Mouse (Mus musculus): ENCODE measurements around the gene Bcas1. TPM values are rescaled to one million over a fixed set of nuclear protein-coding genes. Genes with fewer than 3 reads are reported as not detected.
A peak's percentile ranks its signal among the peaks of the same experiment; 100 is the strongest.

Gene Bcas1
- polyA plus RNA-seq, 1 experiment, result 0.32 TPM

DNA sequence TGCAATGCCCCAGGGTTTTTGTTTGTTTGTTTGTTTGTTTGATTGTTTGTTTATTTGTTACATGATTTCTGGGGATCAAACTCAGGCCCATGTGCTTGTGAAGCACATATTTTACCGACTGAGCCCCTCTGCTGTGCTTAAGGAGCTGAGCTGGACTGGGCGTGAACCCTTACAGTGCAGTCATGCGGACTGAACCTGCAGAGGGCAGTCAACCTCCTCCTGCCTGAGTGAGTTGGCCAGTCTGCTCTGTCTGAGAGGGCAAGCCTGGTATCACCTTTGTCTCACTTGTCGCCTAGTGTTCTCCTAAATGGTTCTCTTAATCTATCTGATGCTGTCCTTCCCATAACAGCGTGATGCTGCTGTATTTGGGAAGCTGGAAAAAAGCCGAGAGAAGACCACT is 4.5 kb upstream of the Bcas1 start:
- Histone ChIP-seq H3K36me3 (ENCODE audit: control insufficient read depth, insufficient read depth, low read length) (no peaks in the 10 kb centered on the region), H3K4me3 (ENCODE audit: control insufficient read depth, insufficient read depth, low read length) (no peak overlapping the region), H3K27ac (ENCODE audit: control insufficient read depth, insufficient read depth, low read length) (no peak overlapping the region), H3K4me1 (replicated peaks; ENCODE audit: control insufficient read depth, insufficient read depth, low read length) (no peaks in the 10 kb centered on the region), H3K27me3 (ENCODE audit: control insufficient read depth, insufficient read depth, low read length) (no peaks in the 10 kb centered on the region)
- DNase-seq, result no peak
- WGBS, result 90% methylated on average over 6 of the region's 6 CpGs
- no peak for TF ChIP-seq CTCF (IDR thresholded peaks at IDR 0.05; ENCODE audit: borderline replicate concordance, control insufficient read depth, extremely low read depth, insufficient read depth, low read length, poor library complexity)
- no peak for TF ChIP-seq POLR2A (IDR thresholded peaks at IDR 0.05; ENCODE audit: control insufficient read depth, extremely low read depth, insufficient read depth, low read length, poor library complexity)

DNA sequence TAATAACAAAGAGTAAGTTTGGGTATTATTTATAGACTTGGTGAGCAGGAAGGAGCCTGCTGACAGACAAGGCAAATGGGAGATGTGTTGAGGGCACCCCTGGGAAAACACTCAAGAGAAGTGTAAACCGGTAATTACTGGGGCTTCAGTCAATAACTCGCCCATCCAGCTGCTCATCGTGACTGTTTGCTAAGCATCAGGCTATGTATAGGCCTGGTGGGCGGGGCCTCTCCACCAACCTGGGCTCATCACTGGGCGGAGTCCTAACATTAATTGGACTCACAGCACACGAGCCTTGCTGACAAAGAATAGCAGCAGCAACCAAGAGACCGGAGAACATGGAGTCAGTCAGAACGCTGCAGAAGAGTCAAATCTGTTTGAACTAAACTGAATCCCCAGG is 1.3 kb upstream of the Bcas1 start:
- no peak overlapping the region for H3K27ac ChIP-seq (ENCODE audit: control insufficient read depth, insufficient read depth, low read length)
- WGBS, result 89% methylated on average over 8 of the region's 8 CpGs
- DNase-seq, result no peak
- H3K27me3 ChIP-seq (ENCODE audit: control insufficient read depth, insufficient read depth, low read length), result no peaks in the 10 kb centered on the region
- TF ChIP-seq POLR2A (IDR thresholded peaks at IDR 0.05; ENCODE audit: control insufficient read depth, extremely low read depth, insufficient read depth, low read length, poor library complexity), result no peak
- TF ChIP-seq CTCF (IDR thresholded peaks at IDR 0.05; ENCODE audit: borderline replicate concordance, control insufficient read depth, extremely low read depth, insufficient read depth, low read length, poor library complexity), result no peak
- H3K4me1 ChIP-seq (replicated peaks; ENCODE audit: control insufficient read depth, insufficient read depth, low read length), result no peaks in the 10 kb centered on the region
- H3K36me3 ChIP-seq (ENCODE audit: control insufficient read depth, insufficient read depth, low read length), result no peaks in the 10 kb centered on the region
- H3K4me3 ChIP-seq (ENCODE audit: control insufficient read depth, insufficient read depth, low read length), result no peak overlapping the region

DNA sequence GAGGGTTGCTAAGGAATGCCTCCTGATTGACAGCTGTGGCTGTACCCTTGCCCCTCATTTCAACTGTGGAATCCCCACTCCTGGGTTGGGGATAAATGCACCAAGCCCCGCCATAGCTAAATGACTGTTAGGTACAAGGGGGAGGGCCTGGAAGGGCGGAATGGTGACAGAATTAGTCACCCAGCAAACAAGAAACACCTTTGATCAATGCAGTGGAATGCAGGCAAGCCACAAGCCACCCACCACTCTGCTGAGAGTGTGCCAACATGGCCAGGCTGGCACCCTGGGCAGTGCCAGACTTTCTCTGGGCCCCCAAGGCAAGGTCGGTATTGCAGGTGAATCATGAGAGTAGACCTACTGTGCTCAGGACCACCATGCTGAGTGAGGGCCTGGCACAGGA is 3.5 kb downstream of the Bcas1 start:
- WGBS, result 89% methylated on average over 3 of the region's 3 CpGs

DNA sequence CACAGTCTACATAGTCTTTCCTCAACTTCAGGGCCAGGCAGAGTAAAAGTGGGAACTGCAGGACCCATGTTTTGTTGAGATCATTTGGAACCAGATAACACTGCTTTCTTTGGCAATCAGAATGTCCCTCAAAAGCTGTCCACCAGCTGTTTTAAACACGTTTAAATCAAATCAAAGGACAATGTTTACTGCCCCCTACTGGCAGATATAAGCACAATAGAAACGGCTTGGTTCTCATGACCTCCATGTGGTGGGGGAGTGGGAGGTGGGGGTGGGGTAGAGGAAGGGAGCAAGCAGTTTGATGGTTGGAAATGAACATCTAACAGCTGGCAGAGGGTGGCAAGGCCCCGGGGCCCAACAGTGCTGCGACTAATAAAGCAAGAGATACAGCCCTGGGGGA is 5.7 kb downstream of the Bcas1 start:
- WGBS, result 40% methylated on average over 4 of the region's 4 CpGs
- Histone ChIP-seq H3K27ac (ENCODE audit: control insufficient read depth, insufficient read depth, low read length) (no peak overlapping the region), H3K27me3 (ENCODE audit: control insufficient read depth, insufficient read depth, low read length) (no peaks in the 10 kb centered on the region), H3K4me3 (ENCODE audit: control insufficient read depth, insufficient read depth, low read length) (no peak overlapping the region), H3K4me1 (replicated peaks; ENCODE audit: control insufficient read depth, insufficient read depth, low read length) (no peaks in the 10 kb centered on the region), H3K36me3 (ENCODE audit: control insufficient read depth, insufficient read depth, low read length) (no peaks in the 10 kb centered on the region)
- TF ChIP-seq POLR2A (IDR thresholded peaks at IDR 0.05; ENCODE audit: control insufficient read depth, extremely low read depth, insufficient read depth, low read length, poor library complexity) (no peak), CTCF (IDR thresholded peaks at IDR 0.05; ENCODE audit: borderline replicate concordance, control insufficient read depth, extremely low read depth, insufficient read depth, low read length, poor library complexity) (no peak)
- DNase-seq, result no peak

More for the DNA sequence above, 3.5 kb downstream of the Bcas1 start:
- Histone ChIP-seq H3K4me1 (replicated peaks; ENCODE audit: control insufficient read depth, insufficient read depth, low read length) (no peaks in the 10 kb centered on the region), H3K27ac (ENCODE audit: control insufficient read depth, insufficient read depth, low read length) (no peak overlapping the region), H3K4me3 (ENCODE audit: control insufficient read depth, insufficient read depth, low read length) (no peak overlapping the region), H3K27me3 (ENCODE audit: control insufficient read depth, insufficient read depth, low read length) (no peaks in the 10 kb centered on the region), H3K36me3 (ENCODE audit: control insufficient read depth, insufficient read depth, low read length) (no peaks in the 10 kb centered on the region)
- no peak for DNase-seq
- no peak for TF ChIP-seq POLR2A (IDR thresholded peaks at IDR 0.05; ENCODE audit: control insufficient read depth, extremely low read depth, insufficient read depth, low read length, poor library complexity)
- no peak for TF ChIP-seq CTCF (IDR thresholded peaks at IDR 0.05; ENCODE audit: borderline replicate concordance, control insufficient read depth, extremely low read depth, insufficient read depth, low read length, poor library complexity)

DNA sequence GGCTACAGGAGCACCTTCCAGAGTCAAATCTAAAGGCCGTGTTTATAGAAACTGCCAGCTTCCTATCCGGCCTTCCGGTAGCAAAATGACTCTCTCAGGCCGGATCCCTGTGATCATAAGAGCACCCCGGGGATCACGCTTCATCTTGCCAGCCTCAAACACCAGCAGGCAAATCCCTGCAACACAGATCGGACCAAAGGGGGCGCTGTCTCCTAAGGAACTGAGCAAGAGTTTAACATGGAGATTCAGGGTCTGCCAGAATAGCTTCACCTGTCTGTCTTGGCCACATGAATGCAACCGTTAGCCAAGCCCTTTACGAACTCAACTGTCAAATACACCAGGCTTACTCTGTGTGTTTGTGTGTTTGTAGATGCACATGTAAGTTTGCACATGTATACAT is 8.9 kb downstream of the Bcas1 start:
- no peak overlapping the region for H3K27ac ChIP-seq (ENCODE audit: control insufficient read depth, insufficient read depth, low read length)
- WGBS, result 54% methylated on average over 10 of the region's 10 CpGs
- peak; percentile 13 for DNase-seq
- H3K27me3 ChIP-seq (ENCODE audit: control insufficient read depth, insufficient read depth, low read length), result no peaks in the 10 kb centered on the region
- no peaks in the 10 kb centered on the region for H3K36me3 ChIP-seq (ENCODE audit: control insufficient read depth, insufficient read depth, low read length)
- no peak overlapping the region for H3K4me3 ChIP-seq (ENCODE audit: control insufficient read depth, insufficient read depth, low read length)
- no peaks in the 10 kb centered on the region for H3K4me1 ChIP-seq (replicated peaks; ENCODE audit: control insufficient read depth, insufficient read depth, low read length)
- TF ChIP-seq CTCF (IDR thresholded peaks at IDR 0.05; ENCODE audit: borderline replicate concordance, control insufficient read depth, extremely low read depth, insufficient read depth, low read length, poor library complexity), result no peak
- TF ChIP-seq POLR2A (IDR thresholded peaks at IDR 0.05; ENCODE audit: control insufficient read depth, extremely low read depth, insufficient read depth, low read length, poor library complexity), result no peak

DNA sequence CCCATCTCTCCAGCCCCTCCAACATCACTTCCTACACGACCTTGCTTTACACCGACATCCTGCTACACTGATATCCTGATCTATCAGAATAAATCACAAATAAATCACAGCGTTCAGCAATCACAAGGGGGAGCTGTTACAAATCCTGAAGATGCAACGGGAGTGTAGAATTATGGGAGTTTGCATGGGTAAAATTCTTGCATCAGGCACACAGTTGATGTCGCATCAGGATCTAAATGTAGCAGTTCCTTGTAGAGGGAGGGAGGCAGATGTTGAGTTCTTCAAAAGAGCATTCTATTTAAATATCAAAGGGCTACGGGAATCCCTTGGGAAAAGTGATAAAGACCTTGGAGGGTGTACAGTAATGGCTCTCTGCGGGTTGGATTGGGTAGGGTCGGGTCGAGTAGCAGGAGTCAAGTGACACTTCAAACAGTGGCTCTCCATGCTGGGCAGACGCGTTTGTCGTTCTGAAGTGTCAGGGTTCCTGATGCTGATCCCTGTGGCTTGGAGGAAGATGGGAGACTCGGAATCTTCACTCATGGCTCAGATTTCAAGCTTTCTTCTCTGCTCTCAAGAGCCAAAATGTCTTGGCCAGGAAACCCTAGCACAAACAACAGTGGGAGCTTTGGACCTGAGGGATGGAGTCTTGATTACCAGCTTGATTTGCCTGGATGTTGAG is 16.0 kb downstream of the Bcas1 start:
- WGBS, result 11% methylated on average over 13 of the region's 13 CpGs
- Histone ChIP-seq H3K4me3 (ENCODE audit: control insufficient read depth, insufficient read depth, low read length) (no peak overlapping the region), H3K4me1 (replicated peaks; ENCODE audit: control insufficient read depth, insufficient read depth, low read length) (no peaks in the 10 kb centered on the region), H3K27ac (ENCODE audit: control insufficient read depth, insufficient read depth, low read length) (no peak overlapping the region), H3K27me3 (ENCODE audit: control insufficient read depth, insufficient read depth, low read length) (no peaks in the 10 kb centered on the region; the same call in 1 of the 2 replicates), H3K36me3 (ENCODE audit: control insufficient read depth, insufficient read depth, low read length) (no peaks in the 10 kb centered on the region)
- no peak for DNase-seq
- TF ChIP-seq CTCF (IDR thresholded peaks at IDR 0.05; ENCODE audit: borderline replicate concordance, control insufficient read depth, extremely low read depth, insufficient read depth, low read length, poor library complexity) (no peak), POLR2A (IDR thresholded peaks at IDR 0.05; ENCODE audit: control insufficient read depth, extremely low read depth, insufficient read depth, low read length, poor library complexity) (no peak)

Measured in thymus, adult 2 months (tissue).